ENCODE assay signal across 17 mouse cellular contexts in genomic region chr10:26491351-26491750, GRCm38 (mm10).
"Had no signal": no experiment of that assay in that cellular context is flagged by ENCODE, and none has a peak within 500 bp of the region (broad histone marks: within the 10 kb centered on the region; RNA-seq: fewer than 3 reads in every experiment).

No protein-coding gene starts in this region.

- H3K4me3 ChIP-seq: lung, embryonic 15.5 days; megakaryocyte, embryonic 14.5 days; midbrain, embryonic 13.5 days; midbrain, embryonic 15.5 days; neural tube, embryonic 12.5 days; stomach, embryonic 15.5 days had no signal

- H3K36me3 ChIP-seq: lung, embryonic 15.5 days; midbrain, embryonic 13.5 days; midbrain, embryonic 15.5 days; neural tube, embryonic 12.5 days; stomach, embryonic 15.5 days had no signal

- H3K27ac ChIP-seq: lung, embryonic 15.5 days; macrophage; midbrain, embryonic 13.5 days; midbrain, embryonic 15.5 days; neural tube, embryonic 12.5 days; stomach, embryonic 15.5 days; stomach, postnatal 0 days had no signal

- ATAC-seq: liver, postnatal 0 days; lung, postnatal 0 days; midbrain, embryonic 13.5 days; midbrain, embryonic 15.5 days had no signal

- H3K9ac ChIP-seq: liver, postnatal 0 days; lung, embryonic 15.5 days; midbrain, embryonic 13.5 days; midbrain, embryonic 15.5 days; neural tube, embryonic 12.5 days; stomach, embryonic 15.5 days had no signal

- DNase-seq: liver, postnatal 0 days; lung, adult 2 months; lung, postnatal 14 days; lung, postnatal 36 days; right cerebral cortex, postnatal 14 days; thymus, adult 18-20 months; thymus, postnatal 14 days; thymus, postnatal 4 days had no signal

- H3K27me3 ChIP-seq: lung, embryonic 15.5 days; megakaryocyte, embryonic 14.5 days; midbrain, embryonic 13.5 days; midbrain, embryonic 15.5 days; neural tube, embryonic 12.5 days; stomach, embryonic 15.5 days had no signal

- H3K4me1 ChIP-seq: lung, embryonic 15.5 days; megakaryocyte, embryonic 14.5 days; midbrain, embryonic 13.5 days; midbrain, embryonic 15.5 days; neural tube, embryonic 12.5 days; stomach, embryonic 15.5 days had no signal
